Mouse (Mus musculus) stomach, postnatal 0 days (tissue): ENCODE measurements around the gene Kcnc3.

ENCODE experiments used
- CTCF ChIP-seq: IDR thresholded peaks from 2 replicates; pipeline ENCODE4 v1.5.1; 2016; ENCODE audit warnings: antibody characterized with exemption, low read depth, mild to moderate bottlenecking, moderate library complexity
- EP300 ChIP-seq: optimal IDR thresholded peaks from 2 replicates; pipeline ENCODE3; 2016; ENCODE audit warnings: antibody characterized with exemption

DNA sequence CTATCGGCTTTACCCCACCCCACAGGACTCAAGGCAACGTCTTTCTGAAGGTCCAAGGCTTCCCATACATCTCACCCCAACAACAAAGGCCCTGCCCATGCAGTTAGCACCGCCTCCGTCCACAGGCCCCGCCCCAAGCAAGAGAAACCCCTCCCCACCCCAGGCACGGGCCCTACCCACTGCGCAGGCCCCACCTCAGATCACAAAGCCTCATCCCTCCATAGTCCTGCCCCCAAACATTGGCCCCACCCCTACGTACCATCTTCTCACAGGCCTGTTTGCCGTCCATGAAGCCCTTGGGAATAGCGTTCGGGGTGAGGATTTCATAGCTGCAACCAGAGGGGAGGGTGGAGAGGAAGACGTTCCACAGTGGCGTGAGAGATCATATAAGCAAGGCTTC, 42.2 kb downstream of the Kcnc3 start:
- no peak for TF ChIP-seq CTCF
- no peak for TF ChIP-seq EP300
